Mouse (Mus musculus): ENCODE data around the gene Tmem97. TPM values are rescaled to one million over a fixed set of nuclear protein-coding genes. Genes with fewer than 3 reads are reported as not detected.

Tmem97 gene
- polyA plus RNA-seq, 1 experiment from 2014 or later: 45.9 TPM

DNA sequence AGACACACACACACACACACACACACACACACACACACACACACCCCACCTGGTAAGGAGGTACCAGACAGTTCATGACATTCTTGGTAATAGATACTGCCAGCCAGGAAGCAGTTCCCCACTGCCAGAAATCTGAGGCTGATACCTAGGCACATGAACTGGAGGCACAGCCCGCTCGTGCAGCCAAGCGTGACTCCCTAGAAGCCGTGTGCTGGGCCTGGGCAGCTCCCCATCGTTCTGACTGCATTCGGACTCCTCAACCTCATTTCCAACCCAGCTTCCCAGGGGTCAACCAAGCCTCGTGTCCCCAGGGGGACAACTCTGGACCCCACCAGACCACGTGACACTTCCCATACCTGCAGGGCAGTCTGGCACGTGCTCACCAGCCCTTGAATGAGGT, 21.9 kb downstream of the Tmem97 start:
- ATAC-seq: no peak
- no peaks in the 10 kb centered on the region for H3K9me3 ChIP-seq (replicated peaks)
- H3K4me1 ChIP-seq: peaks cover 5% of the 10 kb centered on the region
- no peak overlapping the region for H3K27ac ChIP-seq
- H3K36me3 ChIP-seq (ENCODE audit: poor library complexity, severe bottlenecking): peaks cover 72% of the 10 kb centered on the region
- H3K27me3 ChIP-seq: no peaks in the 10 kb centered on the region
- no peak overlapping the region for H3K9ac ChIP-seq
- 83% methylated on average over 9 of the region's 9 CpGs for WGBS
- H3K4me3 ChIP-seq: no peak overlapping the region
- H3K4me2 ChIP-seq: no peak overlapping the region

DNA sequence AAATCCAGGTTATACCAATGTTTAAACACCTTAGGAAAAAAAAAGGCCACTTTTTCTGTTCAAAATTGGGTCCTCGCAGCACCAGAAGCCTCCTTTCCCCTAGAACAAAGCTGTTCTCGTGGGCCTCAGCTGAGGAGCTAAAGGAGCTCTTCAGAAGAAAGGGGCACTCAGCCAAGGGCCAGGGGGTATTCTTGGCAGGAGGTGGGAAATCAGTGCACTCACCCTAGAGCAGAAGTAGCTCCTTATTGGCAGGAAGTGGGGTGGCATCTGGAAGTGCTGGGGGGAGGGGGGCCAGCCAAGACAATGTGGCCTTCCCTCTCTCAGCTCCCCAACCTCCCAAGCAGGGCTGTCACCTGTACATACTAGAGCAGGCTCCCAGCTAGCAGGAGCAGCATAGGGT, 25.7 kb downstream of the Tmem97 start:
- H3K27ac ChIP-seq: no peak overlapping the region
- no peak overlapping the region for H3K4me2 ChIP-seq
- H3K9ac ChIP-seq: no peak overlapping the region
- no peaks in the 10 kb centered on the region for H3K27me3 ChIP-seq
- 59% methylated on average over 2 of the region's 2 CpGs for WGBS
- no peak for ATAC-seq
- H3K9me3 ChIP-seq (replicated peaks): no peaks in the 10 kb centered on the region
- H3K36me3 ChIP-seq (ENCODE audit: poor library complexity, severe bottlenecking): peaks cover 100% of the 10 kb centered on the region
- H3K4me1 ChIP-seq: peaks cover 5% of the 10 kb centered on the region
- no peak overlapping the region for H3K4me3 ChIP-seq

- Histone ChIP-seq H3K9ac (no peak overlapping the region), H3K27me3 (no peaks in the 10 kb centered on the region), H3K9me3 (replicated peaks) (no peaks in the 10 kb centered on the region), H3K4me1 (peaks cover 5% of the 10 kb centered on the region), H3K4me2 (no peak overlapping the region), H3K27ac (no peak overlapping the region), H3K36me3 (ENCODE audit: poor library complexity, severe bottlenecking) (peaks cover 100% of the 10 kb centered on the region), H3K4me3 (no peak overlapping the region)
- ATAC-seq: no peak
- WGBS: 89% methylated on average over 9 of the region's 9 CpGs
Observed at GRCm38 (mm10) chr11:78523241-78523955, 27.2 kb downstream of the Tmem97 start.

- Histone ChIP-seq H3K9ac (no peak overlapping the region), H3K9me3 (replicated peaks) (no peaks in the 10 kb centered on the region), H3K27me3 (no peaks in the 10 kb centered on the region), H3K4me3 (no peak overlapping the region), H3K27ac (no peak overlapping the region), H3K4me1 (peaks cover 5% of the 10 kb centered on the region), H3K36me3 (ENCODE audit: poor library complexity, severe bottlenecking) (peaks cover 100% of the 10 kb centered on the region), H3K4me2 (no peak overlapping the region)
- ATAC-seq: no peak
- WGBS: 97% methylated on average over 1 of the region's 1 CpGs
Observed at GRCm38 (mm10) chr11:78522481-78522997, 28.0 kb downstream of the Tmem97 start.

GRCm38 (mm10) chr11:78521880-78522279, 28.7 kb downstream of the Tmem97 start:
- Histone ChIP-seq H3K27ac (no peak overlapping the region), H3K9ac (no peak overlapping the region), H3K4me1 (peaks cover 5% of the 10 kb centered on the region), H3K36me3 (ENCODE audit: poor library complexity, severe bottlenecking) (peaks cover 95% of the 10 kb centered on the region), H3K4me2 (no peak overlapping the region), H3K4me3 (no peak overlapping the region), H3K27me3 (no peaks in the 10 kb centered on the region), H3K9me3 (replicated peaks) (no peaks in the 10 kb centered on the region)
- WGBS: 96% methylated on average over 3 of the region's 3 CpGs
- ATAC-seq: no peak

- Histone ChIP-seq H3K27me3 (no peaks in the 10 kb centered on the region), H3K9me3 (replicated peaks) (no peaks in the 10 kb centered on the region), H3K4me1 (no peaks in the 10 kb centered on the region; the same call in 1 of the 2 replicates), H3K27ac (no peak overlapping the region), H3K4me2 (no peak overlapping the region), H3K9ac (no peak overlapping the region), H3K4me3 (no peak overlapping the region), H3K36me3 (ENCODE audit: poor library complexity, severe bottlenecking) (peaks cover 95% of the 10 kb centered on the region)
- 93% methylated on average over 10 of the region's 10 CpGs for WGBS
- ATAC-seq: no peak
Observed at GRCm38 (mm10) chr11:78518931-78519330, 31.6 kb downstream of the Tmem97 start.

DNA sequence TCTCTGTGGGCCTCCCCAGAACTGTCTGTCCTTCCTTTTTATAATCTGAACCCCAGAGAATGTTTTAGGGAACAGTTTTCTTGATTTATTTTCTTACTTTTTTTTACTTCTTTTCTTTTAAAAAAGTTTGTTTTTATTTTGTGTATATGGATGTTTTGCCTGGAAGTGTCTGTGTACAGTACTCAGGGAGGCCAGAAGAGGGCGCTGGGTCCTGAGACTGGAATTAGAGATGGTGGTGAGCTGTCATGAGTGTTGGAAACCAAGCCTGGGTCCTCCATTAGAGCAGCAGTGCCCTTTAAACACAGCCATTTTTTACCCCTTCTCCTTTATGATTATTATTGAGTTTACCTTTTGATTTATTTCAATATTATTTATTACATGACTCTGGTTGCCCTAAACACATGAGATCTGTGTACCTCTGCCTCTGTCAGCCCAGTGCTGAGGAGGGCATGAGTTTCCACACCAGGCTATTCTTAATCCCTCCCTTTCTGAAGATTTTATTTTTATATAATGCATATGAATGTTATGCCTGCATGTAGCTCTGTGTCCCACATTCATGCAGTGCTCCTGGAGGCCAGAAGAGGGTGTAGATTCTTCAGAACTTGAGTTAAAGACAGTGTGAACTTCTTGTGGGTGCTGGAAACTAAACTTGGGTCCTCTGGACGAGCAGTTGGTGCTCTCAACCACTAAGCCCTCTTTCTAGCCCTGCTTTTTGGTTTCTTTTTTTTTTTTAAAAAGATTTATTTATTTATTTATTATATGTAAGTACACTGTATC, 34.8 kb downstream of the Tmem97 start:
- peaks cover 22% of the 10 kb centered on the region for H3K4me1 ChIP-seq
- H3K27me3 ChIP-seq: no peaks in the 10 kb centered on the region
- H3K9me3 ChIP-seq (replicated peaks): no peaks in the 10 kb centered on the region
- 54% methylated on average over 2 of the region's 2 CpGs for whole genome bisulfite sequencing
- ATAC-seq: no peak
- peaks cover 68% of the 10 kb centered on the region for H3K36me3 ChIP-seq (ENCODE audit: poor library complexity, severe bottlenecking)
- H3K4me3 ChIP-seq: no peak overlapping the region
- H3K4me2 ChIP-seq: no peak overlapping the region
- no peak overlapping the region for H3K27ac ChIP-seq
- H3K9ac ChIP-seq: no peak overlapping the region

DNA sequence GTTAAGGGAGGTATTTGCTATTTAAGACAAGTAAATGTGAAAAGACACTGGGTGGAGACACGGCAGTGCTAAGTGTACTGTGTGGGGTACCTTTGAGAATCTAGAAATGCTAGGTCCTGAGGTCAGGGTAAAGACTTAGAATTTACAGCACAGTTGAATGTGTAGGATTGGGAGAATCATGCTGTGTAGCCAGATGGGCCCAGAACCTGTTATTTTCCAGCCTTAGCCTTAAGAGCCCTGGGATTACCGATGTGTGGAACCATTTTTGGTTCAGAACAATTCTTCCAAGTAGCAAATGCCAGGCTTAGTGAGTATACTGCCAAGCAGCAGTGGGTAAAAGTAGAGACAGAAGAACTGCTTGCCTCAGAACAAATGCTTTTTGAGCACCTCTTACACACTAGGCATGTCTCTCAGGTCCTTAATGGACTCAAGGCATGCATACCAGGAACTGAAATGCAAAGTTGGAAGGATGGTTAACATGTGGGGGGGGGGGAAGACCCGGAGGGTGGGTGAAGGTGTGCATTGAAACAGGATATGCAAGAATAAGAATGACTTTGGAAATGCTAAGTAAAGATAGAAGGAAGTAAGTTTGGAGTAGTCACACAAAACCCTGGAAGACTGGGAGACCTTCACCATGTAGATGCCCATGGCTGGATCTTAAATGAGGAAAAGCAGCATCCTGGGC, 37.3 kb downstream of the Tmem97 start:
- Histone ChIP-seq H3K4me3 (peak overlapping the region; percentile 89), H3K36me3 (ENCODE audit: poor library complexity, severe bottlenecking) (peaks cover 50% of the 10 kb centered on the region), H3K27me3 (no peaks in the 10 kb centered on the region), H3K27ac (peak overlapping the region; percentile 35; the same call in 1 of the 2 replicates), H3K9ac (peak overlapping the region; percentile 97), H3K9me3 (replicated peaks) (no peaks in the 10 kb centered on the region), H3K4me2 (peak overlapping the region; percentile 92), H3K4me1 (peaks cover 22% of the 10 kb centered on the region)
- ATAC-seq: no peak
- 84% methylated on average over 3 of the region's 3 CpGs for WGBS

DNA sequence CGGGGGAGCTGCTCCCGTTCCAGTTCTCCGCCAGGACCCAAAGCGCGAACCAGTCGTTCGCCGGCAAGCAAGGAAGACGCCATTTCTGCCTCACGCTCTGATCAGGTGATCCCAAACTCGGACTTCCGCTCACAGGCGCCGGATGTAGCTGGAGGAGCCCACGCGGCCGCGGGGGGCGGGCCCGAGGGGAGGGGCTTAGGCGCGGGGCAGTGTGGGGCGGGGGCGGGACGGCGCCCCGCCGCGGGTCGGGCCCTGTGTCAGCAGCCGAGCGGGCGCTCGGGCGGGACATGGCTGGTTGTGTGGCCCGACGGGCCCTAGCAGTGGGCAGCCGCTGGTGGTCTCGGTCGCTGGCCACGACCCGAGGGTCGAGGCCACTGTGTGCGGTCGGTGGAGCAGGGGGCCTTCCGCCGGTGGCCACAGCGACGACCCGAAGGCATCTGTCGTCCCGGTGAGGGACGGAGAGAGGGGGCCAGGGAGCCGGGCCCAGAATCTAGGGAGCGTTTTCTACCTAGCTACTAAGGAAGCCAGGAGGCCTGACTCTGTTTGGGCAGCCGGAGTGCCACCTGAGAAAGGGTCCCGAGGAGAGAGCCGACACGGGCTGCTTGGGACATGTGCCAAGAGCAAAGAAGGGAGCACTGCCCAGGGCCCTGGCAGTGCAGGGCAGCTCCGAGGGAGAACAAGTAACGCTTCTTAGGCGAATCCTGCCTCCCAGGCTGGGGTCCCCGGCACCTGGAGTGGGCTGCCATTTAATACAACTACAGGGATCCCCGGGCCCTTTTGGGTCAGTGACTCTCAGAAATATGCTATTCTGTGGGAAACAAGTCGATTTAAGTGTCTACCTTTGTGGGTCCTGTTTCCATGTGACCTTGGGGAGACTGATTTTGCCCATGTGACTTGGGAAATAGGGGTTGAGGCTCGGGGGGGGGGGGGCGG, 38.3 kb downstream of the Tmem97 start, which contains the start of the genes Tmem199 and Poldip2:
Gene Tmem199 (minus strand): TSS at position 148 of the 933 bp plus-strand sequence.
Gene Poldip2 (plus strand): TSS at position 169 of the 933 bp plus-strand sequence.
- Histone ChIP-seq H3K9me3 (replicated peaks) (no peaks in the 10 kb centered on the region), H3K4me3 (peak within 1 kb of the TSS; percentile 89), H3K36me3 (ENCODE audit: poor library complexity, severe bottlenecking) (peaks cover 51% of the 10 kb centered on the region), H3K9ac (peak within 1 kb of the TSS; percentile 97), H3K27ac (peak within 1 kb of the TSS; percentile 81), H3K27me3 (no peaks in the 10 kb centered on the region), H3K4me2 (peak within 1 kb of the TSS; percentile 92), H3K4me1 (peaks cover 22% of the 10 kb centered on the region)
- ATAC-seq: peak; percentile 96
- under 1% methylated on average over 64 of the region's 67 CpGs for WGBS

DNA sequence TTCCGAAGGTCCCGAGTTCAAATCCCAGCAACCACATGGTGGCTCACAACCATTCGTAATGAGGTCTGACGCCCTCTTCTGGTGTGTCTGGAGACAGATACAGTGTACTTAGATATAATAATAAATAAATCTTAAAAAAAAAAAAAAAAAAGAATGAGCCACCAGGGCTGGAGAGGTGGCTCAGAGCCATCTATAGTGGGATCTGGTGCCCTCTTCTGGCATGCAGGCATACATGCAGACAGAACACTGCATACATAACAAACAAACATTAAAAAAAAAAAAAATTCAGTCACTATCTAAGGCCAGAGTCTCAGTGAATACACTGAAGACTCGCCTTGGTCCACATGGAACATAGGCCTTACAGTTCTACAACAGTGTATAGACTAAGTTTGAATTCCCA, 41.4 kb downstream of the Tmem97 start:
- Histone ChIP-seq H3K27me3 (no peaks in the 10 kb centered on the region), H3K4me2 (no peak overlapping the region), H3K4me1 (peaks cover 22% of the 10 kb centered on the region), H3K36me3 (ENCODE audit: poor library complexity, severe bottlenecking) (peaks cover 46% of the 10 kb centered on the region), H3K27ac (no peak overlapping the region), H3K9me3 (replicated peaks) (no peaks in the 10 kb centered on the region), H3K4me3 (no peak overlapping the region), H3K9ac (no peak overlapping the region)
- WGBS: 77% methylated on average over 5 of the region's 5 CpGs
- ATAC-seq: no peak

- no peaks in the 10 kb centered on the region for H3K9me3 ChIP-seq (replicated peaks)
- 83% methylated on average over 3 of the region's 3 CpGs for WGBS
Observed at GRCm38 (mm10) chr11:78505430-78505829, 45.1 kb downstream of the Tmem97 start.

More at GRCm38 (mm10) chr11:78505430-78505829, 45.1 kb downstream of the Tmem97 start:
- no peak overlapping the region for H3K4me2 ChIP-seq
- H3K36me3 ChIP-seq (ENCODE audit: poor library complexity, severe bottlenecking): peaks cover 40% of the 10 kb centered on the region
- H3K27ac ChIP-seq: no peak overlapping the region
- no peak overlapping the region for H3K9ac ChIP-seq
- no peak for ATAC-seq
- no peak overlapping the region for H3K4me3 ChIP-seq
- no peaks in the 10 kb centered on the region for H3K4me1 ChIP-seq
- H3K27me3 ChIP-seq: peaks cover 7% of the 10 kb centered on the region; the same call in 1 of the 2 replicates

Measured in forebrain, embryonic 13.5 days (tissue).